Mouse (Mus musculus) hindbrain, postnatal 0 days (tissue): ENCODE data around the gene Snapc2. TPM values are rescaled to one million over a fixed set of nuclear protein-coding genes. Genes with fewer than 3 reads are reported as not detected.

Experiments used
- ATAC-seq: fragments of 200-750 bp; cut with Nextera tagmentation; 2 replicates; pipeline ENCODE4 v1.8.0; 2017; ENCODE audit warnings: mild to moderate bottlenecking, moderate TSS enrichment, moderate library complexity
- DNase-seq: peaks from one replicate; pipeline ENCODE4 v3.0.0-alpha.2; 2015; ENCODE audit warnings: low spot score
- H3K27ac ChIP-seq: fragments of 300-500 bp; sonication (generic); 2 replicates; pipeline ENCODE4 v1.5.1; 2014; ENCODE audit warnings: mild to moderate bottlenecking
- H3K27me3 ChIP-seq: fragments of 300-500 bp; sonication (generic); 2 replicates; pipeline ENCODE4 v1.6.1; 2014; ENCODE audit warnings: low read length, mixed read lengths; ENCODE audit not compliant: insufficient read depth
- H3K36me3 ChIP-seq: fragments of 300-500 bp; sonication (generic); 2 replicates; pipeline ENCODE4 v1.6.1; 2014; ENCODE audit warnings: low read length, mixed read lengths; ENCODE audit not compliant: insufficient read depth
- H3K4me1 ChIP-seq: fragments of 300-500 bp; sonication (generic); 2 replicates; pipeline ENCODE4 v1.6.1; 2014; ENCODE audit warnings: antibody characterized with exemption, low read length, mixed read lengths; ENCODE audit not compliant: insufficient read depth
- H3K4me2 ChIP-seq: fragments of 300-500 bp; sonication (generic); 2 replicates; pipeline ENCODE4 v1.6.1; 2014; ENCODE audit warnings: low read depth, mild to moderate bottlenecking, low read length, moderate library complexity, mixed read lengths
- H3K4me3 ChIP-seq: fragments of 300-500 bp; sonication (generic); 2 replicates; pipeline ENCODE4 v1.5.1; 2014; ENCODE audit warnings: low read length
- H3K9ac ChIP-seq: fragments of 300-500 bp; sonication (generic); replicated peaks from 2 replicates; pipeline ENCODE4 v1.6.1; 2014; ENCODE audit warnings: mild to moderate bottlenecking, low read length, moderate library complexity, mixed read lengths
- H3K9me3 ChIP-seq: fragments of 300-500 bp; sonication (generic); 2 replicates; pipeline ENCODE4 v1.6.1; 2016; ENCODE audit warnings: low read length, mixed read lengths
- CTCF ChIP-seq: IDR thresholded peaks from 2 replicates; pipeline ENCODE4 v1.5.1; 2016; ENCODE audit warnings: antibody characterized with exemption, control low read depth, low read depth
- WGBS: fragments of 180-500 bp; shearing (Covaris S2); extraction: QIAGEN DNeasy Blood & Tissue Kit; methylation state at CpG from one replicate; pipeline ENCODE4 v1.1.7; 2014; 5-methylcytosine and 5-hydroxymethylcytosine counted together
- polyA plus RNA-seq: library from polyadenylated mRNA; unstranded; fragments of >200 nt; fragmentation: Nextera tagmentation; extraction: Ambion mirVana; gene quantifications from 2 replicates; pipeline ENCODE4 v1.2.1, GENCODE M21; 2015
- total RNA-seq: library from RNA; depleted of rRNA; stranded (reverse); fragments of >200 nt; gene quantifications from 2 replicates; pipeline ENCODE4 v1.2.3, GENCODE M21; 2014

Snapc2 gene
- total and polyA plus RNA-seq, 2 experiments from 2014 or later, result 65.3 to 91.3 TPM

- no peak for DNase-seq
- WGBS, result 84% methylated on average over 8 of the region's 8 CpGs
- peaks cover 60% of the 10 kb centered on the region for H3K36me3 ChIP-seq
These were observed 10.4 kb downstream of the Snapc2 start for GRCm38 (mm10) chr8:4263105-4263791.

GRCm38 (mm10) chr8:4265160-4265914 lies 12.5 kb downstream of the Snapc2 start:
- DNase-seq (no peak), ATAC-seq (no peak)
- Histone ChIP-seq H3K27me3 (no peaks in the 10 kb centered on the region), H3K27ac (no peak overlapping the region), H3K4me1 (no peaks in the 10 kb centered on the region), H3K9me3 (no peaks in the 10 kb centered on the region), H3K4me2 (no peak overlapping the region), H3K4me3 (no peak overlapping the region), H3K36me3 (peaks cover 77% of the 10 kb centered on the region), H3K9ac (no peak overlapping the region)
- no peak for TF ChIP-seq CTCF
- WGBS, result 91% methylated on average over 15 of the region's 15 CpGs

More at GRCm38 (mm10) chr8:4263105-4263791, 10.4 kb downstream of the Snapc2 start:
- Histone ChIP-seq H3K9me3 (no peaks in the 10 kb centered on the region), H3K9ac (no peak overlapping the region), H3K4me1 (no peaks in the 10 kb centered on the region), H3K27me3 (no peaks in the 10 kb centered on the region), H3K27ac (no peak overlapping the region), H3K4me3 (no peak overlapping the region), H3K4me2 (no peak overlapping the region)
- no peak for ATAC-seq
- TF ChIP-seq CTCF, result no peak

GRCm38 (mm10) chr8:4267627-4268026 lies 14.7 kb downstream of the Snapc2 start:
- H3K27me3 ChIP-seq, result no peaks in the 10 kb centered on the region
- H3K27ac ChIP-seq, result no peak overlapping the region
- no peaks in the 10 kb centered on the region for H3K4me1 ChIP-seq
- H3K9me3 ChIP-seq, result no peaks in the 10 kb centered on the region
- H3K36me3 ChIP-seq, result peaks cover 63% of the 10 kb centered on the region
- WGBS, result 73% methylated on average over 15 of the region's 15 CpGs
- H3K4me2 ChIP-seq, result no peak overlapping the region
- TF ChIP-seq CTCF, result peak; percentile 61; the same call in 1 of the 2 replicates
- H3K9ac ChIP-seq, result no peak overlapping the region
- ATAC-seq (peak; percentile 39; the same call in 1 of the 2 replicates), DNase-seq (peak; percentile 31)
- H3K4me3 ChIP-seq, result no peak overlapping the region

- 90% methylated on average over 6 of the region's 6 CpGs for WGBS
- H3K27ac ChIP-seq, result no peak overlapping the region
- H3K27me3 ChIP-seq, result no peaks in the 10 kb centered on the region
- no peaks in the 10 kb centered on the region for H3K9me3 ChIP-seq
- ATAC-seq (no peak), DNase-seq (no peak)
- H3K4me2 ChIP-seq, result no peak overlapping the region
- TF ChIP-seq CTCF, result no peak
- H3K4me1 ChIP-seq, result 0 out of 2 replicates have a peak, but pooled peaks cover under 1% of the 10 kb centered on the region
- no peak overlapping the region for H3K4me3 ChIP-seq
- peaks cover 62% of the 10 kb centered on the region for H3K36me3 ChIP-seq
- no peak overlapping the region for H3K9ac ChIP-seq
These were observed 16.7 kb downstream of the Snapc2 start for GRCm38 (mm10) chr8:4269609-4270008.

GRCm38 (mm10) chr8:4275275-4276110 lies 22.6 kb downstream of the Snapc2 start, which contains the start of gene Timm44:
Gene Timm44, minus strand, starts transcription at chr8:4275913.
- DNase-seq, result peak; percentile 99
- peaks cover 6% of the 10 kb centered on the region; the same call in 1 of the 2 replicates for H3K4me1 ChIP-seq
- H3K9me3 ChIP-seq, result no peaks in the 10 kb centered on the region
- H3K36me3 ChIP-seq, result peaks cover 15% of the 10 kb centered on the region; the same call in 1 of the 2 replicates
- no peaks in the 10 kb centered on the region for H3K27me3 ChIP-seq
- H3K9ac ChIP-seq, result peak within 1 kb of the TSS; percentile 70
- H3K4me3 ChIP-seq, result peak within 1 kb of the TSS; percentile 59
- 1% methylated on average over 39 of the region's 39 CpGs for WGBS
- H3K27ac ChIP-seq, result peak within 1 kb of the TSS; percentile 76
- no peak for TF ChIP-seq CTCF
- peak within 1 kb of the TSS; percentile 89 for H3K4me2 ChIP-seq
- ATAC-seq, result peak; percentile 98

- Histone ChIP-seq H3K36me3 (peaks cover 15% of the 10 kb centered on the region; the same call in 1 of the 2 replicates), H3K27ac (peak overlapping the region; percentile 76), H3K9ac (peak overlapping the region; percentile 70), H3K4me1 (peaks cover 6% of the 10 kb centered on the region; the same call in 1 of the 2 replicates), H3K9me3 (no peaks in the 10 kb centered on the region), H3K4me2 (peak overlapping the region; percentile 89), H3K27me3 (no peaks in the 10 kb centered on the region), H3K4me3 (peak overlapping the region; percentile 59)
- DNase-seq (no peak), ATAC-seq (no peak)
- TF ChIP-seq CTCF, result no peak
- WGBS, result 26% methylated on average over 9 of the region's 9 CpGs
These were observed 23.2 kb downstream of the Snapc2 start for GRCm38 (mm10) chr8:4276111-4276465.
